Mouse (Mus musculus) lung, postnatal 4 days (tissue): Measurements from ENCODE around the gene Pde4d.
A peak's percentile ranks its signal among the peaks of the same experiment; 100 is the strongest.

ENCODE experiments used
- DNase-seq, 2 experiments: peaks; one replicate each; pipeline ENCODE4 v3.0.0; 2021

Gene Pde4d

GRCm38 (mm10) chr13:109209413-109209812 is 759.7 kb downstream of the Pde4d start:
- peak; percentile 65 to 73 for DNase-seq

GRCm38 (mm10) chr13:109210403-109210802 is 760.7 kb downstream of the Pde4d start:
- DNase-seq, result peak; percentile 60 to 84

GRCm38 (mm10) chr13:109211471-109211870 is 761.7 kb downstream of the Pde4d start:
- DNase-seq, result peak in 1 of 2 experiments; percentile 44

GRCm38 (mm10) chr13:109211941-109212487 is 762.3 kb downstream of the Pde4d start:
- DNase-seq, result no peak

GRCm38 (mm10) chr13:109212788-109213473 is 763.2 kb downstream of the Pde4d start:
- no peak for DNase-seq

GRCm38 (mm10) chr13:109219019-109219725 is 769.4 kb downstream of the Pde4d start:
- DNase-seq, result no peak

GRCm38 (mm10) chr13:109228967-109229617 is 779.3 kb downstream of the Pde4d start:
- DNase-seq, result peak in 1 of 2 experiments; percentile 35

- DNase-seq, result peak in 1 of 2 experiments; percentile 38
Observed at GRCm38 (mm10) chr13:109229618-109230334, 780.0 kb downstream of the Pde4d start.

GRCm38 (mm10) chr13:109230335-109230987 is 780.7 kb downstream of the Pde4d start:
- DNase-seq, result no peak

GRCm38 (mm10) chr13:109231848-109232460 is 782.2 kb downstream of the Pde4d start:
- DNase-seq, result peak; percentile 32 to 57

GRCm38 (mm10) chr13:109232531-109232930 is 782.8 kb downstream of the Pde4d start:
- no peak for DNase-seq

GRCm38 (mm10) chr13:109233911-109234613 is 784.3 kb downstream of the Pde4d start:
- no peak for DNase-seq

GRCm38 (mm10) chr13:109236047-109236446 is 786.3 kb downstream of the Pde4d start:
- DNase-seq, result peak in 1 of 2 experiments; percentile 25

GRCm38 (mm10) chr13:109238670-109239069 is 788.9 kb downstream of the Pde4d start:
- DNase-seq, result no peak

- DNase-seq, result peak; percentile 68 to 80
Observed at GRCm38 (mm10) chr13:109239296-109239695, 789.5 kb downstream of the Pde4d start.

GRCm38 (mm10) chr13:109242456-109243050 is 792.8 kb downstream of the Pde4d start:
- peak in 1 of 2 experiments; percentile 39 for DNase-seq

GRCm38 (mm10) chr13:109243160-109243559 is 793.4 kb downstream of the Pde4d start:
- DNase-seq, result no peak

- no peak for DNase-seq
Observed at GRCm38 (mm10) chr13:109247061-109247460, 797.3 kb downstream of the Pde4d start.

- no peak for DNase-seq
Observed at GRCm38 (mm10) chr13:109249315-109249714, 799.6 kb downstream of the Pde4d start.

GRCm38 (mm10) chr13:109255634-109256033 is 805.9 kb downstream of the Pde4d start:
- no peak for DNase-seq
